Mouse (Mus musculus) MEL (cell line): Measurements from ENCODE around the gene Gm28305. TPM values are rescaled to one million over a fixed set of nuclear protein-coding genes. Genes with fewer than 3 reads are reported as not detected.

Experiments used
- DNase-seq: peaks from one replicate; pipeline ENCODE4 v3.0.0; 2011; ENCODE audit warnings: low read depth, low spot score
- H3K27ac ChIP-seq: 2 replicates; pipeline ENCODE4 v1.5.1; 2012; ENCODE audit warnings: low read depth, mild to moderate bottlenecking, control low read depth, low read length, moderate library complexity; ENCODE audit not compliant: control insufficient read depth
- H3K27me3 ChIP-seq, 2 experiments: fragments of 150-350 bp in 1 of 2; sonication (generic) in 1 of 2; 2 replicates each; pipeline ENCODE4 v1.6.1; 2012; ENCODE audit warnings: low read length in 2 of 2, mild to moderate bottlenecking in 2 of 2, improper control_type of control experiment in 1 of 2, moderate library complexity in 1 of 2; ENCODE audit not compliant: insufficient read depth in 2 of 2, control insufficient read depth in 1 of 2
- H3K36me3 ChIP-seq, 2 experiments: 2 replicates each; pipeline ENCODE4 v1.6.1; 2012 to 2014; ENCODE audit warnings: low read length in 2 of 2, improper control_type of control experiment in 1 of 2, inconsistent platforms in 1 of 2, mild to moderate bottlenecking in 1 of 2; ENCODE audit not compliant: insufficient read depth in 2 of 2, control insufficient read depth in 1 of 2
- H3K4me1 ChIP-seq, 2 experiments: fragments of 150-350 bp in 1 of 2; sonication (generic) in 1 of 2; 2 replicates each; pipeline ENCODE4 v1.6.1; 2012; ENCODE audit warnings: low read length in 2 of 2, improper control_type of control experiment in 1 of 2, mild to moderate bottlenecking in 1 of 2; ENCODE audit not compliant: insufficient read depth in 2 of 2, control insufficient read depth in 1 of 2
- H3K4me3 ChIP-seq, 2 experiments: fragments of 150-350 bp in 1 of 2; sonication (generic) in 1 of 2; 2 replicates each; pipeline ENCODE4 v1.5.1; 2012; ENCODE audit warnings: low read depth in 2 of 2, low read length in 2 of 2, mild to moderate bottlenecking in 2 of 2, moderate library complexity in 2 of 2, control low read depth in 1 of 2, improper control_type of control experiment in 1 of 2; ENCODE audit not compliant: control insufficient read depth in 1 of 2, insufficient read depth in 1 of 2
- H3K79me2 ChIP-seq: 2 replicates; pipeline ENCODE4 v1.6.1; 2012; ENCODE audit warnings: mild to moderate bottlenecking, low read length, moderate library complexity; ENCODE audit not compliant: control insufficient read depth, poor library complexity, insufficient read depth
- H3K9ac ChIP-seq: 2 replicates; pipeline ENCODE4 v1.6.1; 2012; ENCODE audit warnings: low read depth, mild to moderate bottlenecking, control low read depth, low read length, moderate library complexity; ENCODE audit not compliant: control insufficient read depth, poor library complexity, severe bottlenecking
- H3K9me3 ChIP-seq: fragments of 150-350 bp; sonication (generic); replicated peaks from 2 replicates; pipeline ENCODE4 v1.6.1; 2012; ENCODE audit warnings: mild to moderate bottlenecking, low read length, improper control_type of control experiment, moderate library complexity; ENCODE audit not compliant: insufficient read depth
- BHLHE40 ChIP-seq: IDR thresholded peaks from 2 replicates; pipeline ENCODE4 v1.6.1; 2012; ENCODE audit warnings: low read depth, mild to moderate bottlenecking, inconsistent platforms, low read length, improper control_type of control experiment, borderline replicate concordance
- CHD1 ChIP-seq: IDR thresholded peaks from 2 replicates; pipeline ENCODE4 v1.6.1; 2012; ENCODE audit warnings: low read depth, mild to moderate bottlenecking, inconsistent platforms, low read length, improper control_type of control experiment
- CHD2 ChIP-seq: IDR thresholded peaks from 2 replicates; pipeline ENCODE4 v1.6.1; 2011; ENCODE audit warnings: low read length, improper control_type of control experiment
- CTCF ChIP-seq, 3 experiments: IDR thresholded peaks in 2 of 3; conservative IDR thresholded peaks in 1 of 3; 2 replicates each; pipeline ENCODE4 v1.5.1; 2011 to 2012; ENCODE audit warnings: low read length in 3 of 3, low read depth in 2 of 3, mild to moderate bottlenecking in 2 of 3, improper control_type of control experiment in 1 of 3, inconsistent platforms in 1 of 3, mixed read lengths in 1 of 3, moderate library complexity in 1 of 3; ENCODE audit not compliant: control insufficient read depth in 1 of 3, insufficient read depth in 1 of 3, poor library complexity in 1 of 3, severe bottlenecking in 1 of 3
- E2F4 ChIP-seq: IDR thresholded peaks from 2 replicates; pipeline ENCODE4 v1.6.1; 2011; ENCODE audit warnings: low read depth, low read length, improper control_type of control experiment, borderline replicate concordance
- ELF1 ChIP-seq: IDR thresholded peaks from 2 replicates; pipeline ENCODE4 v1.6.1; 2014; ENCODE audit warnings: low read depth, mild to moderate bottlenecking, inconsistent platforms, low read length, improper control_type of control experiment, moderate library complexity
- EP300 ChIP-seq, 2 experiments: IDR thresholded peaks; 2 replicates each; pipeline ENCODE4 v1.6.1; 2011; ENCODE audit warnings: improper control_type of control experiment in 2 of 2, low read length in 2 of 2, low read depth in 1 of 2, mild to moderate bottlenecking in 1 of 2
- ETS1 ChIP-seq: IDR thresholded peaks from 2 replicates; pipeline ENCODE4 v1.6.1; 2012; ENCODE audit warnings: low read depth, mild to moderate bottlenecking, inconsistent platforms, low read length, improper control_type of control experiment, moderate library complexity
- GABPA ChIP-seq: IDR thresholded peaks from 2 replicates; pipeline ENCODE4 v1.6.1; 2012; ENCODE audit warnings: low read depth, mild to moderate bottlenecking, inconsistent platforms, low read length, improper control_type of control experiment, moderate library complexity
- HCFC1 ChIP-seq: IDR thresholded peaks from 2 replicates; pipeline ENCODE4 v1.6.1; 2012; ENCODE audit warnings: low read depth, mild to moderate bottlenecking, inconsistent platforms, low read length, improper control_type of control experiment, moderate library complexity
- JUND ChIP-seq: IDR thresholded peaks from 2 replicates; pipeline ENCODE4 v1.6.1; 2011; ENCODE audit warnings: low read depth, mild to moderate bottlenecking, improper control_type of control experiment, low read length
- KAT2A ChIP-seq: conservative IDR thresholded peaks from 2 replicates; pipeline ENCODE4 v1.6.1; 2012; ENCODE audit warnings: low read depth, low read length, improper control_type of control experiment, inconsistent platforms
- MAFK ChIP-seq: IDR thresholded peaks from 2 replicates; pipeline ENCODE4 v1.6.1; 2011; ENCODE audit warnings: low read depth, mild to moderate bottlenecking, low read length, improper control_type of control experiment, borderline replicate concordance
- MAX ChIP-seq: IDR thresholded peaks from 2 replicates; pipeline ENCODE4 v1.6.1; 2011; ENCODE audit warnings: low read length, improper control_type of control experiment
- MAZ ChIP-seq: IDR thresholded peaks from 2 replicates; pipeline ENCODE4 v1.6.1; 2012; ENCODE audit warnings: low read depth, mild to moderate bottlenecking, inconsistent platforms, low read length, improper control_type of control experiment
- MEF2A ChIP-seq: IDR thresholded peaks from 2 replicates; pipeline ENCODE4 v1.6.1; 2014; ENCODE audit warnings: low read depth, mild to moderate bottlenecking, inconsistent platforms, low read length, improper control_type of control experiment; ENCODE audit not compliant: poor library complexity, insufficient replicate concordance, severe bottlenecking; ENCODE audit errors: extremely low read depth
- MXI1 ChIP-seq: IDR thresholded peaks from 2 replicates; pipeline ENCODE4 v1.6.1; 2011; ENCODE audit warnings: mild to moderate bottlenecking, low read depth, low read length, improper control_type of control experiment
- MYB ChIP-seq: IDR thresholded peaks from 2 replicates; pipeline ENCODE4 v1.6.1; 2011; ENCODE audit warnings: mild to moderate bottlenecking, low read depth, low read length, improper control_type of control experiment
- MYC ChIP-seq: IDR thresholded peaks from 2 replicates; pipeline ENCODE4 v1.6.1; 2011; ENCODE audit warnings: low read depth, mild to moderate bottlenecking, low read length, improper control_type of control experiment, moderate library complexity
- NELFE ChIP-seq: IDR thresholded peaks from 2 replicates; pipeline ENCODE4 v1.6.1; 2011; ENCODE audit warnings: low read depth, low read length, improper control_type of control experiment
- NRF1 ChIP-seq: IDR thresholded peaks from 2 replicates; pipeline ENCODE4 v1.6.1; 2014; ENCODE audit warnings: low read depth, mild to moderate bottlenecking, inconsistent platforms, low read length, improper control_type of control experiment, moderate library complexity; ENCODE audit not compliant: poor library complexity, insufficient read depth, severe bottlenecking
- POLR2A ChIP-seq, 2 experiments: IDR thresholded peaks; 2 replicates each; pipeline ENCODE4 v1.6.1; 2011 to 2012; ENCODE audit warnings: low read length in 2 of 2, mild to moderate bottlenecking in 2 of 2, control low read depth in 1 of 2, improper control_type of control experiment in 1 of 2, low read depth in 1 of 2, moderate library complexity in 1 of 2; ENCODE audit not compliant: control insufficient read depth in 1 of 2, insufficient read depth in 1 of 2, poor library complexity in 1 of 2
- POLR2AphosphoS2 ChIP-seq: IDR thresholded peaks from 2 replicates; pipeline ENCODE4 v1.6.1; 2011; ENCODE audit warnings: low read length, improper control_type of control experiment
- POLR2AphosphoS5 ChIP-seq: IDR thresholded peaks from 2 replicates; pipeline ENCODE4 v1.6.1; 2012; ENCODE audit warnings: low read depth, borderline replicate concordance, mild to moderate bottlenecking, inconsistent platforms, low read length, moderate library complexity, mixed read lengths
- RAD21 ChIP-seq: IDR thresholded peaks from 2 replicates; pipeline ENCODE4 v1.6.1; 2011; ENCODE audit warnings: mild to moderate bottlenecking, low read depth, low read length, improper control_type of control experiment
- RCOR1 ChIP-seq: IDR thresholded peaks from 2 replicates; pipeline ENCODE4 v1.6.1; 2012; ENCODE audit warnings: low read depth, mild to moderate bottlenecking, inconsistent platforms, low read length, improper control_type of control experiment
- SIN3A ChIP-seq: IDR thresholded peaks from 2 replicates; pipeline ENCODE4 v1.6.1; 2012; ENCODE audit warnings: low read length, improper control_type of control experiment, inconsistent platforms
- SMC3 ChIP-seq: IDR thresholded peaks from 2 replicates; pipeline ENCODE4 v1.6.1; 2011; ENCODE audit warnings: low read depth, low read length, improper control_type of control experiment
- TAL1 ChIP-seq: IDR thresholded peaks from 2 replicates; pipeline ENCODE4 v1.6.1; 2012; ENCODE audit warnings: mild to moderate bottlenecking, inconsistent platforms, low read length, moderate library complexity, mixed read lengths
- TBP ChIP-seq: IDR thresholded peaks from 2 replicates; pipeline ENCODE4 v1.8.0; 2011; ENCODE audit warnings: low read depth, low read length, improper control_type of control experiment
- TCF12 ChIP-seq: IDR thresholded peaks from 2 replicates; pipeline ENCODE4 v1.6.1; 2014; ENCODE audit warnings: low read depth, mild to moderate bottlenecking, inconsistent platforms, low read length, improper control_type of control experiment, moderate library complexity
- UBTF ChIP-seq: IDR thresholded peaks from 2 replicates; pipeline ENCODE4 v1.6.1; 2012; ENCODE audit warnings: low read depth, mild to moderate bottlenecking, inconsistent platforms, low read length, improper control_type of control experiment, moderate library complexity, borderline replicate concordance; ENCODE audit not compliant: insufficient read depth
- USF1 ChIP-seq: IDR thresholded peaks from 2 replicates; pipeline ENCODE4 v1.6.1; 2014; ENCODE audit warnings: low read depth, mild to moderate bottlenecking, inconsistent platforms, low read length, improper control_type of control experiment, moderate library complexity
- USF2 ChIP-seq, 2 experiments: IDR thresholded peaks; 2 replicates each; pipeline ENCODE4 v1.6.1; 2011 to 2012; ENCODE audit warnings: improper control_type of control experiment in 2 of 2, low read length in 2 of 2, borderline replicate concordance in 1 of 2, inconsistent platforms in 1 of 2, low read depth in 1 of 2, mild to moderate bottlenecking in 1 of 2; ENCODE audit not compliant: insufficient read depth in 1 of 2
- ZC3H11A ChIP-seq: IDR thresholded peaks from 2 replicates; pipeline ENCODE4 v1.6.1; 2012; ENCODE audit warnings: low read depth, mild to moderate bottlenecking, inconsistent platforms, low read length, improper control_type of control experiment
- ZKSCAN1 ChIP-seq: IDR thresholded peaks from 2 replicates; pipeline ENCODE4 v1.6.1; 2012; ENCODE audit warnings: low read depth, mild to moderate bottlenecking, inconsistent platforms, low read length, improper control_type of control experiment, moderate library complexity
- ZMIZ1 ChIP-seq: IDR thresholded peaks from 2 replicates; pipeline ENCODE4 v1.6.1; 2012; ENCODE audit warnings: low read depth, mild to moderate bottlenecking, inconsistent platforms, low read length, improper control_type of control experiment, moderate library complexity
- ZNF384 ChIP-seq: IDR thresholded peaks from 2 replicates; pipeline ENCODE4 v1.6.1; 2012; ENCODE audit warnings: low read depth, mild to moderate bottlenecking, inconsistent platforms, low read length, improper control_type of control experiment
- polyA plus RNA-seq, 2 experiments: library from polyadenylated mRNA; stranded (reverse) in 1 of 2; unstranded in 1 of 2; fragments of >175 nt in 1 of 2; fragments of >200 nt in 1 of 2; gene quantifications; 2 replicates each; pipeline versions ENCODE4 v1.2.1 to v1.2.4; 2012; ENCODE audit warnings: low replicate concordance in 2 of 2, low read depth in 1 of 2; ENCODE audit not compliant: insufficient read length in 2 of 2, insufficient read depth in 1 of 2, missing spikeins in 1 of 2
- total RNA-seq: library from RNA; depleted of rRNA; stranded (reverse); fragments of 300-350 nt; gene quantifications from 2 replicates; pipeline ENCODE4 v1.2.3, GENCODE M21; 2012

Gm28305 gene
- total and polyA plus RNA-seq, 3 experiments: not detected

- H3K79me2 ChIP-seq: no peaks in the 10 kb centered on the region
- no peak overlapping the region for H3K4me3 ChIP-seq
- no peak overlapping the region for H3K9ac ChIP-seq
- peak; percentile 37 for DNase-seq
- H3K9me3 ChIP-seq: no peaks in the 10 kb centered on the region
- peaks cover 6 to 13% of the 10 kb centered on the region in 2 experiments for H3K4me1 ChIP-seq
- H3K36me3 ChIP-seq: peaks cover 0 to 16% of the 10 kb centered on the region in 2 experiments; a peak in 3 of 4 replicates
- no peaks in the 10 kb centered on the region for H3K27me3 ChIP-seq
- H3K27ac ChIP-seq: no peak overlapping the region; the same call in 1 of the 2 replicates
- TF ChIP-seq MAX: no peak
- no peak for TF ChIP-seq NRF1
- TF ChIP-seq JUND: no peak
- no peak for TF ChIP-seq MAFK
- TF ChIP-seq TCF12: peak; percentile 79
- no peak for TF ChIP-seq ZMIZ1
- no peak for TF ChIP-seq MAZ
- TF ChIP-seq RCOR1: peak; percentile 80
- TF ChIP-seq ZKSCAN1: no peak
- no peak for TF ChIP-seq TAL1
- no peak for TF ChIP-seq UBTF
- TF ChIP-seq EP300 (IDR thresholded peaks at IDR 0.05; ENCODE audit: low read depth in 1 of 2, low read length in 2 of 2): peak; percentile 74
- TF ChIP-seq ELF1: no peak
- TF ChIP-seq ETS1: peak; percentile 54; the same call in 1 of the 2 replicates
- no peak for TF ChIP-seq BHLHE40
- TF ChIP-seq SIN3A: peak; percentile 67; the same call in 1 of the 2 replicates
- TF ChIP-seq RAD21: no peak
- TF ChIP-seq CHD2: no peak
- TF ChIP-seq TBP: no peak
- no peak for TF ChIP-seq CHD1
- no peak for TF ChIP-seq GABPA
- no peak for TF ChIP-seq SMC3
- no peak for TF ChIP-seq MEF2A
- TF ChIP-seq MYB: no peak
- TF ChIP-seq MXI1: no peak
- TF ChIP-seq ZNF384: no peak
- TF ChIP-seq USF2 (IDR thresholded peaks at IDR 0.05; ENCODE audit: borderline replicate concordance in 1 of 2, insufficient read depth in 1 of 2, low read depth in 1 of 2, low read length in 2 of 2): no peak
- TF ChIP-seq MYC: no peak
- TF ChIP-seq CTCF (IDR thresholded peaks at IDR 0.05 in 2 of 3, conservative IDR thresholded peaks at IDR 0.05 in 1 of 3; ENCODE audit: control insufficient read depth in 1 of 3, insufficient read depth in 1 of 3, low read depth in 2 of 3, low read length in 3 of 3, poor library complexity in 1 of 3, severe bottlenecking in 1 of 3): no peak
- TF ChIP-seq NELFE: no peak
- no peak for TF ChIP-seq E2F4
- no peak for TF ChIP-seq USF1
- TF ChIP-seq POLR2AphosphoS2: no peak
- TF ChIP-seq ZC3H11A: no peak
- TF ChIP-seq POLR2AphosphoS5: no peak
- TF ChIP-seq POLR2A (IDR thresholded peaks at IDR 0.05; ENCODE audit: control insufficient read depth in 1 of 2, insufficient read depth in 1 of 2, low read depth in 1 of 2, low read length in 2 of 2, poor library complexity in 1 of 2): no peak
- TF ChIP-seq HCFC1: no peak
- no peak for TF ChIP-seq KAT2A
Observed at GRCm38 (mm10) chr9:104070241-104070640, 29.8 kb downstream of the Gm28305 start.
